ENCODE assay signal across 8 mouse cellular contexts in the genomic region with DNA sequence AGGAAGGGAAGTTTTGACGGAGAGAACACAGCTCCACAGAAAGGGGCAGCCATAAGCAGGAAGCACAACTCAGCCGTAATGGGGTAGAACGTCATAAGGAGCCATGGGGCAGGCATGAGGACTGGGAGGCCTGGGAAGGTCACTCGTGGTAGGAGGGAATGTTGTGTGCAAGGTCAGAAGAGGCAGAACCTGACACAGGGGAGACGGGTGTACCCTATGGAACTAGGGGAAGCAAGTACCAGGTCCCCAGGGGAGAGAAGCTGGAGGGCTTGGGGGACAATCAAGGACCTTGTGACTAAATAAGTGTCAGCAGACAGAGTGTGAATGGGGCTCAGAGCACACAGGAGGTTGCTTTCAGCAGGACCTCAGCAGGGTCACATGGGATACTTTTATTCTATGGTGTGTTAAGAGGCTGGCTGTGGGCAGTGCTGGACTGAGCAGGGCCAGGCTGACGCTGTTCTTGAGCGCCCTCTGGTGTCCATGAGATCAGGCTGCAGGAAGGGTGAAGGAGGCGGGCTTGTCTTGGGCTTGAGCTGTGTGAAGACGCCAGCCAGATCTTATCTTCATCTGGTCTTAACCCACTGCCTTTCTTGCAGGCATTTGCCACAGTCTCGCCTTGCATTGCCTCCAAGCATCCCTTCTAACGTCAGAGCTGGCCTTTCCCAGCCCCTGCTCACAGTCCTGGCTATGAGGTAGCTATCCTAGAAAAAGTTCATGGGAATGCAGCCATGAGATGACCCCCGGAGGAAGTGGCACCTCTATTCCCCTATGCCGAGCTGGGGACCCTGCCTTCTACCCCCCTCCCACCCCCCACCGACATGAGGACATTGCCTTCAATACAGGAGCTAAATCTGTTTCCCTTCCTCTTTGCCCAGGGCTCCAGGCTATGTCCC. TPM values are rescaled to one million over a fixed set of nuclear protein-coding genes. Genes with fewer than 3 reads are reported as not detected.
DNase-seq lines count a peak whose midpoint lies in the region; ATAC-seq and TF ChIP-seq lines count a peak whose summit lies in the region.

No protein-coding gene starts in this region.

- DNase-seq in G1E (ENCODE audit: low spot score): peak; percentile 62
- DNase-seq in c-Kit-positive CD71-negative TER-119-negative erythroid progenitor cells, embryonic 14.5 days (ENCODE audit: low read depth): peak; percentile 60
- peak; percentile 15 to 69 for DNase-seq in layer of hippocampus, adult 8-10 months (ENCODE audit: low spot score in 2 of 2)
- peak; percentile 43 for DNase-seq in urinary bladder, adult 2 months (ENCODE audit: low spot score)

- no peaks in the 10 kb centered on the region for H3K9me3 ChIP-seq in G1E (replicated peaks)
- H3K9me3 ChIP-seq in forebrain, embryonic 12.5 days: no peaks in the 10 kb centered on the region
- no peaks in the 10 kb centered on the region for H3K9me3 ChIP-seq in lung, embryonic 15.5 days

- H3K27me3 ChIP-seq in G1E (ENCODE audit: insufficient read depth, low read length): no peaks in the 10 kb centered on the region
- 0 out of 2 replicates have a peak, but pooled peaks cover 10% of the 10 kb centered on the region for H3K27me3 ChIP-seq in forebrain, embryonic 12.5 days
- H3K27me3 ChIP-seq in lung, embryonic 15.5 days: no peaks in the 10 kb centered on the region

- WGBS in forebrain, embryonic 12.5 days: 32% methylated on average over 14 of the region's 14 CpGs
- WGBS in lung, embryonic 15.5 days: 25% methylated on average over 14 of the region's 14 CpGs
- WGBS in olfactory bulb, adult 2 months: 24% methylated on average over 14 of the region's 14 CpGs

- ATAC-seq in G1E (ENCODE audit: extremely low read depth, insufficient number of reproducible peaks, low FRiP score, poor library complexity, severe bottlenecking): peak; percentile 70; the same call in 1 of the 2 replicates
- peak; percentile 88 for ATAC-seq in forebrain, embryonic 12.5 days (ENCODE audit: low FRiP score)
- peak; percentile 89 to 90 for ATAC-seq in hematopoietic stem cell, adult 5-6 weeks (replicated peaks in 1 of 2; ENCODE audit: insufficient read depth in 1 of 2, low FRiP score in 2 of 2, low TSS enrichment in 1 of 2, low read depth in 1 of 2, poor library complexity in 2 of 2, severe bottlenecking in 2 of 2)
- peak; percentile 74; the same call in 1 of the 2 replicates for ATAC-seq in lung, embryonic 15.5 days (ENCODE audit: borderline replicate concordance, extremely low read depth, low FRiP score, low TSS enrichment)

- peak; percentile 86 for TF ChIP-seq CTCF in G1E (IDR thresholded peaks at IDR 0.05; ENCODE audit: low read depth, low read length)
- peak; percentile 52; the same call in 1 of the 2 replicates for TF ChIP-seq CTCF in olfactory bulb, adult 2 months (IDR thresholded peaks at IDR 0.05; ENCODE audit: insufficient read depth, low read depth, low read length)

- no peak overlapping the region for H3K4me2 ChIP-seq in forebrain, embryonic 12.5 days
- H3K4me2 ChIP-seq in lung, embryonic 15.5 days: no peak overlapping the region

- TF ChIP-seq POLR2A in olfactory bulb, adult 2 months (IDR thresholded peaks at IDR 0.05; ENCODE audit: insufficient read depth, low read depth, low read length): no peak

- no peak overlapping the region for H3K27ac ChIP-seq in forebrain, embryonic 12.5 days
- H3K27ac ChIP-seq in lung, embryonic 15.5 days: no peak overlapping the region
- no peak overlapping the region for H3K27ac ChIP-seq in olfactory bulb, adult 2 months (ENCODE audit: insufficient read depth, low read depth, low read length)

- no peak overlapping the region for H3K9ac ChIP-seq in forebrain, embryonic 12.5 days
- no peak overlapping the region for H3K9ac ChIP-seq in lung, embryonic 15.5 days

- H3K36me3 ChIP-seq in G1E (replicated peaks): no peaks in the 10 kb centered on the region
- H3K36me3 ChIP-seq in forebrain, embryonic 12.5 days (replicated peaks): no peaks in the 10 kb centered on the region
- no peaks in the 10 kb centered on the region for H3K36me3 ChIP-seq in lung, embryonic 15.5 days

- H3K4me3 ChIP-seq in G1E (ENCODE audit: low read depth, low read length): no peak overlapping the region
- H3K4me3 ChIP-seq in forebrain, embryonic 12.5 days (replicated peaks): no peak overlapping the region
- no peak overlapping the region for H3K4me3 ChIP-seq in lung, embryonic 15.5 days
- no peak overlapping the region for H3K4me3 ChIP-seq in olfactory bulb, adult 2 months (ENCODE audit: insufficient read depth, low read depth, low read length)

- peaks cover 7% of the 10 kb centered on the region for H3K4me1 ChIP-seq in G1E (ENCODE audit: insufficient read depth, low read depth, low read length)
- H3K4me1 ChIP-seq in forebrain, embryonic 12.5 days: no peaks in the 10 kb centered on the region
- no peaks in the 10 kb centered on the region for H3K4me1 ChIP-seq in lung, embryonic 15.5 days
- no peaks in the 10 kb centered on the region; the same call in 1 of the 2 replicates for H3K4me1 ChIP-seq in olfactory bulb, adult 2 months (ENCODE audit: control insufficient read depth, insufficient read depth, low read length)

RNA-seq across cellular contexts. Expression of a gene that starts 13.7 kb away (rescaled TPM):
- total RNA-seq in G1E (2014; fragmentation: Nextera tagmentation) (not detected in 2 replicates), G1E (2017) (not detected in 2 replicates)
- not detected in 2 replicates for polyA plus RNA-seq in G1E (2012)
- not detected in 2 replicates for polyA plus RNA-seq in forebrain, embryonic 12.5 days (2016; fragmentation: Nextera tagmentation; extraction: Ambion mirVana)
- total RNA-seq in hematopoietic stem cell, adult 5-6 weeks (2017): not detected in 2 replicates
- not detected for total RNA-seq in layer of hippocampus, adult 8-10 months (2022)
- polyA plus RNA-seq in lung, embryonic 15.5 days (2015; fragmentation: Nextera tagmentation; extraction: Ambion mirVana): not detected in 2 replicates
- polyA plus RNA-seq in olfactory bulb, adult 2 months (2012; ENCODE audit: insufficient read depth, insufficient read length, low replicate concordance, missing spikeins): not detected in 2 replicates
- not detected in 2 replicates for polyA plus RNA-seq in urinary bladder, adult 2 months (2012; rRNA removed)

RNA-seq across cellular contexts. Expression of a gene that starts 30.7 kb away (rescaled TPM):
- total RNA-seq in G1E (2014; fragmentation: Nextera tagmentation) (not detected in 2 replicates), G1E (2017) (not detected in 2 replicates)
- not detected in 2 replicates for polyA plus RNA-seq in G1E (2012)
- not detected in 2 replicates for polyA plus RNA-seq in forebrain, embryonic 12.5 days (2016; fragmentation: Nextera tagmentation; extraction: Ambion mirVana)
- total RNA-seq in hematopoietic stem cell, adult 5-6 weeks (2017): not detected in 2 replicates
- not detected for total RNA-seq in layer of hippocampus, adult 8-10 months (2022)
- polyA plus RNA-seq in lung, embryonic 15.5 days (2015; fragmentation: Nextera tagmentation; extraction: Ambion mirVana): not detected in 2 replicates
- polyA plus RNA-seq in olfactory bulb, adult 2 months (2012; ENCODE audit: insufficient read depth, insufficient read length, low replicate concordance, missing spikeins): not detected in 2 replicates
- not detected in 2 replicates for polyA plus RNA-seq in urinary bladder, adult 2 months (2012; rRNA removed)

RNA-seq across cellular contexts. Expression of a gene that starts 38.8 kb away (rescaled TPM):
- total RNA-seq in G1E (2014; fragmentation: Nextera tagmentation) (not detected in 2 replicates), G1E (2017) (not detected in 2 replicates)
- polyA plus RNA-seq in G1E (2012): not detected in 2 replicates
- not detected in 2 replicates for polyA plus RNA-seq in forebrain, embryonic 12.5 days (2016; fragmentation: Nextera tagmentation; extraction: Ambion mirVana)
- total RNA-seq in hematopoietic stem cell, adult 5-6 weeks (2017): not detected in 2 replicates
- not detected for total RNA-seq in layer of hippocampus, adult 8-10 months (2022)
- not detected in 2 replicates for polyA plus RNA-seq in lung, embryonic 15.5 days (2015; fragmentation: Nextera tagmentation; extraction: Ambion mirVana)
- not detected in 2 replicates for polyA plus RNA-seq in olfactory bulb, adult 2 months (2012; ENCODE audit: insufficient read depth, insufficient read length, low replicate concordance, missing spikeins)
- not detected in 2 replicates for polyA plus RNA-seq in urinary bladder, adult 2 months (2012; rRNA removed)

RNA-seq across cellular contexts. Expression of a gene that starts 46.7 kb away (rescaled TPM):
- not detected in 2 replicates for total RNA-seq in G1E (2014; fragmentation: Nextera tagmentation)
- not detected in 2 replicates for total RNA-seq in G1E (2017)
- polyA plus RNA-seq in G1E (2012): not detected in 2 replicates
- not detected in 2 replicates for polyA plus RNA-seq in forebrain, embryonic 12.5 days (2016; fragmentation: Nextera tagmentation; extraction: Ambion mirVana)
- not detected in 2 replicates for total RNA-seq in hematopoietic stem cell, adult 5-6 weeks (2017)
- not detected for total RNA-seq in layer of hippocampus, adult 8-10 months (2022)
- not detected in 2 replicates for polyA plus RNA-seq in lung, embryonic 15.5 days (2015; fragmentation: Nextera tagmentation; extraction: Ambion mirVana)
- polyA plus RNA-seq in olfactory bulb, adult 2 months (2012; ENCODE audit: insufficient read depth, insufficient read length, low replicate concordance, missing spikeins): not detected in 2 replicates
- not detected in 2 replicates for polyA plus RNA-seq in urinary bladder, adult 2 months (2012; rRNA removed)

RNA-seq across cellular contexts. Expression of a gene that starts 56.1 kb away (rescaled TPM):
- total RNA-seq in G1E (2014; fragmentation: Nextera tagmentation) (not detected in 2 replicates), G1E (2017) (not detected in 2 replicates)
- not detected in 2 replicates for polyA plus RNA-seq in G1E (2012)
- not detected in 2 replicates for polyA plus RNA-seq in forebrain, embryonic 12.5 days (2016; fragmentation: Nextera tagmentation; extraction: Ambion mirVana)
- total RNA-seq in hematopoietic stem cell, adult 5-6 weeks (2017): not detected in 2 replicates
- total RNA-seq in layer of hippocampus, adult 8-10 months (2022): not detected
- polyA plus RNA-seq in lung, embryonic 15.5 days (2015; fragmentation: Nextera tagmentation; extraction: Ambion mirVana): not detected in 2 replicates
- not detected in 2 replicates for polyA plus RNA-seq in olfactory bulb, adult 2 months (2012; ENCODE audit: insufficient read depth, insufficient read length, low replicate concordance, missing spikeins)
- not detected in 2 replicates for polyA plus RNA-seq in urinary bladder, adult 2 months (2012; rRNA removed)
